Mouse (Mus musculus) limb, embryonic 12.5 days (tissue): ENCODE results near the gene Dnal4. TPM values are rescaled to one million over a fixed set of nuclear protein-coding genes. Genes with fewer than 3 reads are reported as not detected.

Experiments used
- ATAC-seq: fragments of 200-750 bp; cut with Nextera tagmentation; 2 replicates; pipeline ENCODE4 v1.8.0; 2017; ENCODE audit warnings: low read depth, moderate TSS enrichment; ENCODE audit not compliant: insufficient number of reproducible peaks, insufficient read depth, low FRiP score, low TSS enrichment
- H3K27ac ChIP-seq: fragments of 300-500 bp; sonication (generic); 2 replicates; pipeline ENCODE4 v1.5.1; 2016; ENCODE audit warnings: mild to moderate bottlenecking, moderate library complexity
- H3K27me3 ChIP-seq: fragments of 300-500 bp; sonication (generic); 2 replicates; pipeline ENCODE4 v1.6.1; 2016; ENCODE audit warnings: mild to moderate bottlenecking, moderate library complexity
- H3K36me3 ChIP-seq: fragments of 300-500 bp; sonication (generic); 2 replicates; pipeline ENCODE4 v1.6.1; 2016; ENCODE audit warnings: mild to moderate bottlenecking, moderate library complexity
- H3K4me1 ChIP-seq: fragments of 300-500 bp; sonication (generic); replicated peaks from 2 replicates; pipeline ENCODE4 v1.6.1; 2016
- H3K4me2 ChIP-seq: fragments of 300-500 bp; sonication (generic); 2 replicates; pipeline ENCODE4 v1.6.1; 2016; ENCODE audit warnings: mild to moderate bottlenecking, moderate library complexity
- H3K4me3 ChIP-seq: fragments of 300-500 bp; sonication (generic); replicated peaks from 2 replicates; pipeline ENCODE4 v1.5.1; 2016; ENCODE audit warnings: mild to moderate bottlenecking
- H3K9ac ChIP-seq: fragments of 300-500 bp; sonication (generic); replicated peaks from 2 replicates; pipeline ENCODE4 v1.6.1; 2016; ENCODE audit warnings: mild to moderate bottlenecking, moderate library complexity
- H3K9me3 ChIP-seq: fragments of 300-500 bp; sonication (generic); 2 replicates; pipeline ENCODE4 v1.6.1; 2016; ENCODE audit warnings: mild to moderate bottlenecking, moderate library complexity
- WGBS: fragments of 180-500 bp; shearing (Covaris S2); methylation state at CpG from one replicate; pipeline ENCODE4 v1.1.7; 2016; 5-methylcytosine and 5-hydroxymethylcytosine counted together
- polyA plus RNA-seq: library from polyadenylated mRNA; unstranded; fragments of >200 nt; fragmentation: Nextera tagmentation; extraction: Ambion mirVana; gene quantifications from 2 replicates; pipeline ENCODE4 v1.2.1, GENCODE M21; 2016

Gene Dnal4
- polyA plus RNA-seq, 1 experiment from 2014 or later: 71.0 TPM

DNA sequence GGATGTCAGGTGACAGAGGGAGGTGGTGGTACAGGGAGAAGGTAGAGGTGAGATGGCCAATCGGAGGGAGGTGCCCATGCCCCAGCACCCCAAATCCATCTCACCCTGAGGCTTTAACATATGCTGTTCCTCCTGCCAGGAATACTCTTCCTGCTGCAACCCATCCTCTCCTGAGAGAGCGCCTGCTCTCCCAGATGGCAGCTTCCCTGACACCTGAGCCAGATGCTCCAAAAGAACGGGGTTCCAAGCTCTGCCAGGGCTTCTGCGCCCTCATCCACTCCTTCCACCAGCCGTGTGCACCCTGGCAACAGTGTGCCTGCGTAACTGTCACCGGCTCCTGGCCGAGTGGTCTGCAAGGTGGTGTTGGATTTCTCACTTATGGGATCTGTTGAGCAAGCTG is 20.0 kb upstream of the Dnal4 start:
- no peak overlapping the region for H3K4me2 ChIP-seq
- no peak overlapping the region for H3K4me3 ChIP-seq
- no peaks in the 10 kb centered on the region for H3K9me3 ChIP-seq
- no peak for ATAC-seq
- H3K9ac ChIP-seq: no peak overlapping the region
- H3K27ac ChIP-seq: no peak overlapping the region
- 75% methylated on average over 8 of the region's 8 CpGs for WGBS
- H3K36me3 ChIP-seq: no peaks in the 10 kb centered on the region
- peaks cover 56% of the 10 kb centered on the region for H3K27me3 ChIP-seq
- no peaks in the 10 kb centered on the region for H3K4me1 ChIP-seq

GRCm38 (mm10) chr15:79797096-79797495 is 19.4 kb upstream of the Dnal4 start:
- H3K4me1 ChIP-seq: no peaks in the 10 kb centered on the region
- no peak overlapping the region for H3K27ac ChIP-seq
- WGBS: 85% methylated on average over 7 of the region's 7 CpGs
- H3K9ac ChIP-seq: no peak overlapping the region
- no peaks in the 10 kb centered on the region for H3K36me3 ChIP-seq
- no peaks in the 10 kb centered on the region for H3K9me3 ChIP-seq
- ATAC-seq: no peak
- peaks cover 56% of the 10 kb centered on the region for H3K27me3 ChIP-seq
- H3K4me2 ChIP-seq: no peak overlapping the region
- H3K4me3 ChIP-seq: no peak overlapping the region

- Histone ChIP-seq H3K27ac (no peak overlapping the region), H3K4me1 (no peaks in the 10 kb centered on the region), H3K9me3 (no peaks in the 10 kb centered on the region), H3K9ac (no peak overlapping the region), H3K36me3 (no peaks in the 10 kb centered on the region), H3K4me3 (no peak overlapping the region), H3K4me2 (no peak overlapping the region), H3K27me3 (peaks cover 53% of the 10 kb centered on the region)
- ATAC-seq: no peak
- 90% methylated on average over 12 of the region's 12 CpGs for WGBS
Observed at GRCm38 (mm10) chr15:79796256-79796655, 18.6 kb upstream of the Dnal4 start.

DNA sequence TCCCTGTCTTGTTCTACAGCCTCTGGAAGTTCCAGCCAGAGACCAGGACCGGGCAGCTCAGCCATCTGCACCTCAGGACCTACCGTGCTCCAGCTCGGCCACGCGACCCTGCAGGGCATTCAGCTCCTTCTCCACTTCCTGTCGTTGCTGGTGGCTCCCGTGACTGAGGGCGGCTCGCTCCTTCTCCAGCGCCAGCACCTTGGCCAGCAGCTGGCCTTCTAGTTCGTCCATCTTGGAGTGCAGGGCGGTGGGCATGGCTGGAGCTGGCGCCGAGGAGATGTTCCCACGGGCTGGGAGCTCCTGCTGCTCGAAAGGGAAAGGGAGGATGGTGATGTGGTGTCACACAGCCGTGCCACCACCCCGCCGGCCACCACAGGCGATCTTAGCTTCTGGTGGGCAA is 16.5 kb upstream of the Dnal4 start:
- no peak for ATAC-seq
- 17% methylated on average over 20 of the region's 20 CpGs for WGBS

DNA sequence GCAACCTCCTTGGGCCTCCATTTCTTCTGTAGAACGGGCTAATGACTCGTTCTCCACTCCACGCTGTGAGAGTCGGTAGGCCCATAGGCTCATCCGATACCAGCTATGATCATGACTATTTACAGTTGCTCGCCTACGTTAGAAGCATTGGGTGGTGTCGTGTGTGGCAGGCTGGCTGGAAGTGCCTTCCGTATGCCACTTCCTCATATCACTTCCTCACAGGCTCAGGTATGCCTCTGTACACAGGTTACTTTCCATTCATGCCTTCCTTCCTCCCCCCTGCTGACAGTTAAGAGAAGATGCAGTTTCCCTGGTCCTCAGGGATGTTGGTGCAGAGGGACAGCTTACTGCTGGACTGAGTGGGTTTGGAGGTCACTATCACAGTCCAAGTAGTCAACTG is 15.4 kb upstream of the Dnal4 start:
- Histone ChIP-seq H3K4me2 (no peak overlapping the region), H3K4me1 (no peaks in the 10 kb centered on the region), H3K27ac (no peak overlapping the region), H3K27me3 (peaks cover 57% of the 10 kb centered on the region), H3K9ac (no peak overlapping the region), H3K4me3 (no peak overlapping the region), H3K9me3 (no peaks in the 10 kb centered on the region), H3K36me3 (no peaks in the 10 kb centered on the region)
- WGBS: 88% methylated on average over 9 of the region's 9 CpGs
- no peak for ATAC-seq

More for the DNA sequence above, 16.5 kb upstream of the Dnal4 start:
- H3K4me2 ChIP-seq: no peak overlapping the region
- H3K9me3 ChIP-seq: no peaks in the 10 kb centered on the region
- peaks cover 53% of the 10 kb centered on the region for H3K27me3 ChIP-seq
- H3K9ac ChIP-seq: no peak overlapping the region
- H3K4me3 ChIP-seq: no peak overlapping the region
- no peaks in the 10 kb centered on the region for H3K4me1 ChIP-seq
- H3K36me3 ChIP-seq: no peaks in the 10 kb centered on the region
- H3K27ac ChIP-seq: no peak overlapping the region

DNA sequence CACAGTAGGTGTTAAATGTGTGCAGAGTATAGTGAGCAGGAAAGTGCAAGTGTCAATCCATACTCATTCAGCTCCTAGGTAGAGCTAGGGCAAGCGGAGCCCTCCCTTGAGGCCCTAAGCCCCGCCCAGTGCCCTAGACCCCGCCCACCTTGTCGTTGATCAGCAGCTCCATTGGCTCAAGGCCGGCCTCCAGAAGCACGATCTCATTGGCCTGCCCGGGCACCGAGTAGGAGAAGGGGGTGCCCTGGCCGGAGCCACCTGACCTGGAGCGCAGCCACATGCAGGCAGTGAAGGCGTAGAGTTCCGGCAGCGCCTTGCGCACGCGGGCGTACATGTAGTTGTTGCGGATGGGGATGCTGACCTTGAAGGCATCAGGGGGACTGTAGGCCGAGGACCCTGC is 14.8 kb upstream of the Dnal4 start:
- H3K4me2 ChIP-seq: no peak overlapping the region
- H3K36me3 ChIP-seq: no peaks in the 10 kb centered on the region
- no peak overlapping the region for H3K4me3 ChIP-seq
- H3K9me3 ChIP-seq: no peaks in the 10 kb centered on the region
- H3K4me1 ChIP-seq: no peaks in the 10 kb centered on the region
- no peak overlapping the region for H3K27ac ChIP-seq
- 18% methylated on average over 19 of the region's 19 CpGs for WGBS
- peaks cover 58% of the 10 kb centered on the region for H3K27me3 ChIP-seq
- no peak overlapping the region for H3K9ac ChIP-seq
- no peak for ATAC-seq

DNA sequence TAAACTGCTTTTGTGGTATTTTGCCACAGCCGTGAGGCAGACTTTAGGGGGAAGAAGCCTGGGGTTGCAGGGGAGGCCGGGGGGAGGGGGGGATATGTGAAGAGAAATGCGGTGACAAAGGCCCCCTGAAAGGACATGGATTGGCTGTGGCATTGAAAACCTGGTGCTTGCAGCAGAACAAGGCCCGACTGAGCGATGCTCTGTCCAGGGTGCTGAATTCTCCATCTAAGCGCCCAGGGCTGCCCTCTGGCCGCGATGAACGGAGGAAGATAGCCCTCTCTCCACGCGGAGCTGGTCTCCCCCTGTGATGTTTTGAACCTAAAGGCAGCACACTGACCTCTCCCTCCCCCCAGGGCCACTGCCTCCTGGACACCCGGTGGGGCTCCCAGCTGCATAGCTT is 13.9 kb upstream of the Dnal4 start:
- ATAC-seq: no peak
- 4% methylated on average over 12 of the region's 12 CpGs for WGBS
- Histone ChIP-seq H3K4me3 (no peak overlapping the region), H3K27me3 (peaks cover 63% of the 10 kb centered on the region), H3K4me2 (no peak overlapping the region), H3K36me3 (no peaks in the 10 kb centered on the region), H3K27ac (no peak overlapping the region), H3K9me3 (no peaks in the 10 kb centered on the region), H3K4me1 (no peaks in the 10 kb centered on the region), H3K9ac (no peak overlapping the region)

- Histone ChIP-seq H3K27ac (no peak overlapping the region), H3K4me3 (no peak overlapping the region), H3K9ac (no peak overlapping the region), H3K36me3 (no peaks in the 10 kb centered on the region), H3K27me3 (peaks cover 59% of the 10 kb centered on the region), H3K4me1 (no peaks in the 10 kb centered on the region), H3K9me3 (no peaks in the 10 kb centered on the region), H3K4me2 (no peak overlapping the region)
- ATAC-seq: no peak
- 79% methylated on average over 6 of the region's 6 CpGs for WGBS
Observed at GRCm38 (mm10) chr15:79790905-79791304, 13.3 kb upstream of the Dnal4 start.

GRCm38 (mm10) chr15:79790111-79790510 is 12.5 kb upstream of the Dnal4 start:
- Histone ChIP-seq H3K9me3 (no peaks in the 10 kb centered on the region), H3K4me2 (no peak overlapping the region), H3K4me3 (no peak overlapping the region), H3K36me3 (no peaks in the 10 kb centered on the region), H3K27me3 (peaks cover 63% of the 10 kb centered on the region), H3K27ac (no peak overlapping the region), H3K9ac (no peak overlapping the region), H3K4me1 (no peaks in the 10 kb centered on the region)
- no peak for ATAC-seq
- WGBS: 50% methylated on average over 8 of the region's 8 CpGs

- Histone ChIP-seq H3K36me3 (no peaks in the 10 kb centered on the region), H3K4me3 (no peak overlapping the region), H3K9me3 (no peaks in the 10 kb centered on the region), H3K27me3 (peaks cover 47% of the 10 kb centered on the region), H3K4me2 (no peak overlapping the region), H3K27ac (no peak overlapping the region), H3K4me1 (no peaks in the 10 kb centered on the region), H3K9ac (no peak overlapping the region)
- WGBS: 66% methylated on average over 8 of the region's 8 CpGs
- no peak for ATAC-seq
Observed at GRCm38 (mm10) chr15:79787815-79788214, 10.2 kb upstream of the Dnal4 start.

- Histone ChIP-seq H3K27ac (no peak overlapping the region), H3K4me1 (no peaks in the 10 kb centered on the region), H3K9ac (no peak overlapping the region), H3K4me3 (no peak overlapping the region), H3K36me3 (no peaks in the 10 kb centered on the region), H3K9me3 (no peaks in the 10 kb centered on the region), H3K27me3 (peaks cover 27% of the 10 kb centered on the region), H3K4me2 (no peak overlapping the region)
- WGBS: 70% methylated on average over 1 of the region's 1 CpGs
- no peak for ATAC-seq
Observed at GRCm38 (mm10) chr15:79785056-79785455, 7.4 kb upstream of the Dnal4 start.

DNA sequence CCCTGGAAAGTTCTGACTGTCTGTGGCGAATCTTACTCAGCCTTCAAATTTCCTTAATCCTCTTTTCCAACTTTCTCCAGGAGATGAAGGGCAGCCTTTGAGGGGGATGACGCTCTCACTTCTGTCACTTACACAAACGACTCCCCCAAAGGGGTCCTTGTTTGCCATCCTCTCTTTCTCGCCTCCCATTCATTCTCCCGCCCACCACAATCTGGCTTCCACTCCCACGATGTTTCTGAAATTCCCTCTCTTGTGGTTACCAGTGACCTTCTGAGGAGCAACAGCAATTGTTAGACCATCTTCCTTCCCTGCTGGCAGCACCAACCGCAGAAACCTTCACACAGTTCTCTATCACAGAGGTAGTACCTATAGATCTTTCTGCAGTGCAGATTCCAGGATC is 2.0 kb downstream of the Dnal4 start:
- H3K27ac ChIP-seq: no peak overlapping the region
- no peak overlapping the region for H3K9ac ChIP-seq
- no peak for ATAC-seq

More for the DNA sequence above, 2.0 kb downstream of the Dnal4 start:
- H3K4me1 ChIP-seq: peaks cover 20% of the 10 kb centered on the region
- no peaks in the 10 kb centered on the region for H3K36me3 ChIP-seq
- H3K4me2 ChIP-seq: no peak overlapping the region
- 67% methylated on average over 7 of the region's 7 CpGs for WGBS
- no peaks in the 10 kb centered on the region for H3K9me3 ChIP-seq
- no peaks in the 10 kb centered on the region for H3K27me3 ChIP-seq
- H3K4me3 ChIP-seq: no peak overlapping the region
